Mouse (Mus musculus) adrenal gland, adult 18-20 months (tissue): ENCODE measurements around the gene Sh2d5. TPM values are rescaled to one million over a fixed set of nuclear protein-coding genes. Genes with fewer than 3 reads are reported as not detected.
A peak's percentile ranks its signal among the peaks of the same experiment; 100 is the strongest.

Experiments used
- DNase-seq, 2 experiments: peaks; one replicate each; pipeline ENCODE4 v3.0.0; 2021 to 2022; ENCODE audit warnings: low spot score in 2 of 2
- long read RNA-seq, 2 experiments: library from polyadenylated mRNA; stranded (forward); transcript quantifications; one replicate each; pipeline ENCODE4 v2.0.0; 2021
- total RNA-seq, 2 experiments: library from RNA; stranded (reverse); gene quantifications; 1 replicate in 1 of 2; 2 replicates in 1 of 2; pipeline ENCODE4 v1.2.3; 2021

Gene Sh2d5
- total RNA-seq = 1 to 10 TPM; 1.6 to 2.2 TPM
- long read RNA-seq, experiment 1, partial matches to known transcripts = 0 of 6 reads
- long read RNA-seq, experiment 1, other reads (novel, unspliced or antisense) = 1 of 6 reads
- long read RNA-seq, experiment 2, partial matches to known transcripts = 0 of 6 reads
- long read RNA-seq, experiment 2, other reads (novel, unspliced or antisense) = 2 of 6 reads

GRCm38 (mm10) chr4:138250088-138250960 lies at the start of gene Sh2d5, which contains the start of gene Kif17:
Sh2d5 (plus strand) TSS chr4:138250403.
Kif17 (plus strand) TSS chr4:138250435.
- peak; percentile 64 to 71 for DNase-seq

DNA sequence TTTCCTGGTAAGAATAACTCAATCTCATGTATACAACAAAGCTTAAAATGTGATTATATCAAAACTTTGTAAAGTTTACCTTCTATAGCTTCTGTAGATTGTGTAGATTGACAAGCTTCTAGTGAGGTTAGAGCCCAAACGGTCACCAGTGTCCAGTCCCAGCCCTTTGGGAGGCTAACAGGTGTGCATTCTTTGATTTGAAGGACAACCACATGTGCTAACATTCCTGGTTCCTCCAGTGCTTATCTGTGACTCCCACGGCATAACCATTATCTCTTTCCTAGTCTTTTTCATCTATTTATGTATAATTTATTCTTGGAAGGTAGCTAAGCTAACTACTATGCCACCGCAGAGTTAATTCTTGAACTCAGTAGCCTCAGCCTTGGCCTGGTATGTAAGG lies 49.4 kb upstream of the Sh2d5 start:
- no peak for DNase-seq

DNA sequence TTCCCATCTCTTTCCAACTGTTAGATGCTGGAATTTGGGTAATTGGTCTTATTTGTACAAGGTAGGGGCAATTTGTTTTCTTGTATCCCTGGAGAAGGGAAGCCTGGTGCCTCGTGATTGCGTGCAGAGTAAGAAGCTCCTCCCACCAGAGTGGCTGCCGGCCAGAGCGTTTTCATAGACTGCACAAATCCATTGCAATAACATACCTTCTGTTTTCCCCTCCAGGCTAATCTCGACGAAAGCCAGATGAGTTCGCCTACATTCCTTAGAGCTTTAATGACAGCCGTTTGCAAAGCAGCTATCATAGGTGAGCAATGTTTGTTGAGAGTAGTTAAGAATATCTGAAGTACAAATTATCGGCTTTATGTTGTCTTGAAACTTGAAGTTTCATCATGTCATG lies 48.5 kb upstream of the Sh2d5 start:
- no peak for DNase-seq

DNA sequence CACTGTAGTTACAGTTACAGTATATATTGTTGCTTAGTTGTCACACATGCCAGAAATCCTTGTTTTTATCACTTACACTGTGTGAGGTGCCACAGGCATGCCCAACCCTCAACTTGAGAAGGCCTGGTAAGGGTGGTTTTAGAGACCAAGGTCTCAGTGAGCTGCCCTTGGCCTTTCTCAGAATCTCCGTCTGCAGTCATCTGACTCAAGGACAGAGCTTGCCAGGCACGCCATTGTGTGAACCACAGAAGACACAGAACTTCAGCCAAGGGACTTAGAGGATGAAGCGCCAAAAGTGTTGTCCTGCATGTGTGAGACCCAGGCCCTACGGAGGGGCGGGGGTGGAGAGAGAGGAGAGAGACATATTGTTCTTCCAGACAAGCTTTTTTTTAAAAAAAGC lies 40.1 kb upstream of the Sh2d5 start:
- DNase-seq = peak in 1 of 2 experiments; percentile 44

DNA sequence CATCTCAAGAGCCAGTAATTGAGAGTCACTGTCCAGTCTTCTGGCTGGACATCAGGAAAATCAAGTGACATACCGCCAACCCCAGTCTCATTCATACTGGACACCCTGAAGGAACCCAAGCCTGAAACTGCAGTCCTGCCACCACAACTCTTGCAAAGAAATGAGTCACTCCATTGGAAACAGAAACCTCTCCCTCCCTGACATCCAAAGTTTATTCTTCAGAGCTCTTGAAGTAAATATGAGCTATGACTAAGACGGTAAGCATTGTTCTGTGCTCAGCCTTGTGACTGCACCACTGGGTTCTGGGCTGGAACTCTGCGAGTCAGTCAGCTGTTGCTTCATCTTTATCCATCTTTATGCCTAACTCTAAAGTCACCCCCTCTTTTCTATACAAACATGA lies 36.3 kb upstream of the Sh2d5 start:
- no peak for DNase-seq

- DNase-seq = peak in 1 of 2 experiments; percentile 12
Observed at GRCm38 (mm10) chr4:138215671-138216199, 34.5 kb upstream of the Sh2d5 start.

GRCm38 (mm10) chr4:138216200-138216890 lies 33.9 kb upstream of the Sh2d5 start, which contains the start of gene Hp1bp3:
Hp1bp3 (plus strand) TSS chr4:138216296.
- peak; percentile 83 to 85 for DNase-seq

DNA sequence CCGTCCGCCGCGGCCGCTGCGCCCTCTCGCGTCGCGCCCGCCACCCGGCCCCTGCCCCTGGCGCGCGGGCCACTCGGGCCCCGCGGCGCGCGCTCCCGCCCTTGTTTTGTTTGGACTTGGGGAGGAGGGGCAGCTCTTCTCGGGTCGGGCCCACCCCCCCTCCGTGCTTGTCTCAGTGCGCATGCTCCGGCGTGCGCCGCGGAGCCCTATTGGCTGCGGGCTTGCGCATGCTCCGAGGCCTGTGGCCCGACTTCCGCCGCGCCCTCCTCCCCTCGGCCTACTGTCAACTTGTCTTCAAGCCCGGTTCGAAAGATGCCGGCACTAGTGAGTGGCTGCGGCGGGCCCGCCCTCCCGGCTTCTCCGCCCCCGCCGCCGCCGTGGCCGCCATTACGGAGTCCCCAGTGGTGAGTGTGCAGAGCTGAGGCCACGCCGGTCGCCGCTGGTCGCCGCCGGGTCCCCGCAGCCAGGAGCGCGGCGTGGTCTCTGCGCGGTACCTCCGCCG lies 33.3 kb upstream of the Sh2d5 start:
- DNase-seq = peak; percentile 98

- DNase-seq = peak in 1 of 2 experiments; percentile 50
Observed at GRCm38 (mm10) chr4:138217441-138217840, 32.8 kb upstream of the Sh2d5 start.

DNA sequence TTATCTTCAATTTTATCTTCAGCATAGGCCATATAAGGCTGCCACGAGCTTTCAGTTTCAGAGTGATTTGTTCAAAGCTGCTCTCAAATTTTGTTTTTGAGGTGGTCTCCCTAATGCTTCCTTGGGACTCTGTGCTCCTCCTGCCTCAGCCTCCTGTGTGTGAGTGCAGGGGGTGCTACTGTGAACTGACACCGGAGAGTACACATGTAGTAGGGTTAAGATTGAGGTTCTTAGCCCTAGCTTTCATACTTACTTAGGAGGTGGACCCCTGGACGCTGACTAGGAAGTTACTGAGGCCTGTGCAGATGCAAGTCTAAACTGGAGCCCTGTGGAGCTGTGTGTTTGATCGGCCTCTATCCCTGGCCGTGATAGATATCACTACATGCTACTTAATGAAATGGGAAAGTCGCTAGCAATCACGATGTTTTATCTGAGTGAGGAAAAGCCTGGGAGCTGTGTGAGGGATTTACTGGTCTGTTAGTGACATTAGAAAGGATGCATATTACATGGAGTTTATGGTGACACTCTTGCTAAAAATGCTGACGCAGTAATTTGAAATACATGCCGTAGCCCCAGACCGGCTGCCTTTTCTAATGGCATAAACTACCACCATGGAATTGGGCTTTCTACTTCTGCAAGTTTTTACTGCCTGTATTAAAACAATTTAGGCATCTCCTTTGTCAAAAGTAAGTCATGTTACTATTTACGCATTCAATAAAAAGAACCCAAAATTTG lies 32.1 kb upstream of the Sh2d5 start:
- no peak for DNase-seq

DNA sequence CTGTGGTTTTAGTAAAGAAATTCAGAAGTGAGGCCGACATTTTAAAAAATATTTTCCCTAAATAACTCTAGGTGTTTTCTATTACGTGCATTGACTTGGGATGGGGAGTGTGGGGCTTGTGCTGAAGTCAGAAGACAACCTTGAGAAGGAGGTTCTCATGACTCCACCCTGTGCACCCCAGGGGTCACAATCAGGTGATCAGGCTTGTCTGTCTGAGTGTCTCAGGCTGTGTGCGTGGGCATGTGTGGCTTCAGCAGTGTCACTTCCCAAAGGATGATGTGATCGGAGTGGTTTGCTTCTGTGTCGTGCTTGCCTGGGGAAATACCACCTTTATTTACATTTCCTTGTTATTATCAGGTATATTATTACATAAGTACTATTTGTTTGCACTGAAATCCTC lies 30.9 kb upstream of the Sh2d5 start:
- DNase-seq = no peak

DNA sequence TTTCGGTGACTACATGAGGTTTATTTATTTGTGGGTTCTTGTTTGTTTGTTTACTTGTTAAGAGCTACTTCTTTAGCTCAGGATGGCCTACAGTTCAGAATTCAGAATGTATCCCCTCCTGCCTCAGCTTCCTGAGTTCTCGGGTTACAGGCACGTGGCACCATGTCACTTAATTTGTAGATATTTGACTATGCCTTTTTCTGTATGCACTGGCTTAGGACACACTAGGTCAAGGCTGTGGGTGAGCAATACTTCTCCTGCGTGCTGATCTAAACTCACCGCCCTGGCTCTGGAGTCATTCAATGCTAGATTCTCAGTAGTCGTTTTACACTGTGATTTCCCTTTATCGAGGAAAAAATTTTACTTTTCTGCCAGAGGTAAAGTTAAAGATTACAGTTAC lies 29.4 kb upstream of the Sh2d5 start:
- no peak for DNase-seq

DNA sequence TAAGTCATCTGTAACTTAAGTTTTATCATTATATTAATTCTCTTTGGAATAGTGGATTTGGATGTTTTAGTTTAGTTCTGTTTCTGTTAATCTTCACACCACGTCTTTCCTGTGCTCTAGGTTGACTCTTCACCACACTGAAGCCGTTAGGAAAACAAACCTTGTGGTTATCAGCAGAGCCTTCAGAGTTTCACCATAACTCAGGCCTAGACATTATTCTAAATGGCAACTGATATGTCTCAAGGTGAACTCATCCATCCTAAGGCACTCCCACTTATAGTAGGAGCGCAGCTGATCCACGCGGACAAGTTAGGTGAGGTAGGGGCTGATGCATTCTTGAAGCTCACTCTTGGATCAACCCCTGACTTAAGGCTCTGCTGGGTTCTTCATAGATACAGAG lies 28.8 kb upstream of the Sh2d5 start:
- no peak for DNase-seq

DNA sequence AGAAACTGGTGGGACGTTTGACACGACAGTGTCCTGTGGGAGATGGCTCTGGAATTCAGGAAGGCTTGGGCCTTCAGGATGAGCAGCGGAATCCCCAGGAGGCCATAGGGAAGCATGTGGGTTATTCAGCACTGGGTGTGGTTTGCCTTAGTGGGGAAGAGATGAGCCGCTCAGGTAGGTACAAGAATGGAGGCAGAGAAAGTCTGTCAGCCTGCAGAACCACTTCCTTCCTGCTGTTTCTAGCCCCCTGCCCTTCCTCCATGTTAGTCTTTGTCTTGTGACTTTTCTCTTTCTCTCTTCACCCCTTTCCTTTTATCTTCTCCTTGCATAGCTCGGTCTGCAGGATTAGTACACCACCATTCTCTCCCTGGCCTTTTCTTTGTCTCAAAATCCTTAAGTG lies 27.8 kb upstream of the Sh2d5 start:
- no peak for DNase-seq

DNA sequence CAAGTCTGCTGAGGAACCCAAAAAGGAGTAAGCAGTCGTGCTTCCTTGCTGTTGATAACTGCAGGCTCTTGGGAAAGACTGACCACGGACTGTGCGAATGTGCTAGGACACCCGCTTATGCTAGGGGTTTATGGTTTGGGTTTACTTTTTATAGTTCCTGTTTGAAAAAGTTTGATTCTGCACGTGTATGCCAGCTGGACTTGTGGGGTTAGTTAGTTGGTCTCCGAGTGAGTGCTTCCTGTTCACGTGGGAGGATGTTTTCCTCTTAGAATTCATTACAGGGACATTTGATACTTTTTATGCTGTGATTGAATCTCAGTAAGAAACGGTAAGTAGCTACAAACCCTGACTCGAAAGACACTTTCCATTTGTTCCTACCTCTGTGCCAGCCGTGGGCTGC lies 26.6 kb upstream of the Sh2d5 start:
- DNase-seq = no peak

GRCm38 (mm10) chr4:138246756-138247665 lies 3.2 kb upstream of the Sh2d5 start:
- DNase-seq = no peak

GRCm38 (mm10) chr4:138251819-138252218 lies 1.6 kb downstream of the Sh2d5 start:
- no peak for DNase-seq

DNA sequence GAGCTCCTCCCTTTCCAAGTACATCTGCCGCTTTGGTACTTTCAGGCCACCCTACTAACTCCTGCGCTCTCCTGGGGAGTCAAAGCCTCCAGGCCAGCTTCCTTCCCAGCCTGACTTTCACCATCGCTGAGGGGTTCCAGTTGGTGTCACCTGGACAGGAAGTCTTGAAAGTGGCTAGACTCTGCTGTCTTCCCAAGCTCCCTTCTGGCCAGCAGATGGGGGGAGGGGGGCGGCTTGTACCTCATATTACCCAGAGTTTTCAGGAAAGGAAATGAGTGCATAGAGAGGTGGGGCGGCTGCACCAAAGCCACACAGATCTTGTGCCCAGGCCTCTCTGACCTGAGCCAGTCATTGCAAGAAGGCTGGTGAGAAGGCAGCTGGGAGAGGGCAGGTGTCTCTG lies 2.0 kb downstream of the Sh2d5 start:
- no peak for DNase-seq

GRCm38 (mm10) chr4:138257116-138257687 lies 7.0 kb downstream of the Sh2d5 start:
- no peak for DNase-seq
